Mouse (Mus musculus): ENCODE results near the gene Atp8b3.

Atp8b3 gene

GRCm38 (mm10) chr10:80538710-80539394, at the start of gene Atp8b3:
Gene Atp8b3, minus strand, starts transcription at chr10:80539124.
- DNase-seq (ENCODE audit: low spot score in 2 of 2), result peak; percentile 39 to 57

- DNase-seq (ENCODE audit: low spot score in 2 of 2), result no peak
Observed at GRCm38 (mm10) chr10:80587305-80587657, 48.4 kb upstream of the Atp8b3 start.

- DNase-seq (ENCODE audit: low spot score in 2 of 2), result no peak
Observed at GRCm38 (mm10) chr10:80586407-80587304, 47.7 kb upstream of the Atp8b3 start.

- no peak for DNase-seq (ENCODE audit: low spot score in 2 of 2)
Observed at GRCm38 (mm10) chr10:80585581-80585980, 46.7 kb upstream of the Atp8b3 start.

- DNase-seq (ENCODE audit: low spot score in 2 of 2), result no peak
Observed at GRCm38 (mm10) chr10:80584642-80585552, 46.0 kb upstream of the Atp8b3 start.

- DNase-seq (ENCODE audit: low spot score in 2 of 2), result no peak
Observed at GRCm38 (mm10) chr10:80584045-80584488, 45.1 kb upstream of the Atp8b3 start.

GRCm38 (mm10) chr10:80583047-80583446, 44.1 kb upstream of the Atp8b3 start:
- no peak for DNase-seq (ENCODE audit: low spot score in 2 of 2)

- DNase-seq (ENCODE audit: low spot score in 2 of 2), result no peak
Observed at GRCm38 (mm10) chr10:80578911-80579310, 40.0 kb upstream of the Atp8b3 start.

GRCm38 (mm10) chr10:80578131-80578750, 39.3 kb upstream of the Atp8b3 start:
- DNase-seq (ENCODE audit: low spot score in 2 of 2), result peak; percentile 71 to 78

- DNase-seq (ENCODE audit: low spot score in 2 of 2), result peak; percentile 98 to 99
Observed at GRCm38 (mm10) chr10:80577195-80578130, 38.5 kb upstream of the Atp8b3 start, which contains the start of gene Klf16. Gene Klf16, minus strand, starts transcription at chr10:80577321.

GRCm38 (mm10) chr10:80576351-80577194, 37.6 kb upstream of the Atp8b3 start:
- peak; percentile 48 to 72 for DNase-seq (ENCODE audit: low spot score in 2 of 2)

GRCm38 (mm10) chr10:80575925-80576324, 37.0 kb upstream of the Atp8b3 start:
- DNase-seq (ENCODE audit: low spot score in 2 of 2), result no peak

- no peak for DNase-seq (ENCODE audit: low spot score in 2 of 2)
Observed at GRCm38 (mm10) chr10:80574896-80575295, 36.0 kb upstream of the Atp8b3 start.

- DNase-seq (ENCODE audit: low spot score in 2 of 2), result no peak
Observed at GRCm38 (mm10) chr10:80573944-80574343, 35.0 kb upstream of the Atp8b3 start.

GRCm38 (mm10) chr10:80572477-80572876, 33.6 kb upstream of the Atp8b3 start:
- no peak for DNase-seq (ENCODE audit: low spot score in 2 of 2)

GRCm38 (mm10) chr10:80570871-80571836, 32.2 kb upstream of the Atp8b3 start:
- no peak for DNase-seq (ENCODE audit: low spot score in 2 of 2)

GRCm38 (mm10) chr10:80570419-80570818, 31.5 kb upstream of the Atp8b3 start:
- DNase-seq (ENCODE audit: low spot score in 2 of 2), result no peak

- DNase-seq (ENCODE audit: low spot score in 2 of 2), result peak in 1 of 2 experiments; percentile 42
Observed at GRCm38 (mm10) chr10:80569664-80570066, 30.7 kb upstream of the Atp8b3 start.
